Mouse (Mus musculus) liver, embryonic 14.5 days (tissue): ENCODE results near the gene Gm21976.

Experiments
- CTCF ChIP-seq: IDR thresholded peaks from 2 replicates; pipeline ENCODE4 v1.5.1; 2016; ENCODE audit warnings: antibody characterized with exemption, low read depth, control low read depth
- EP300 ChIP-seq: IDR thresholded peaks from 2 replicates; pipeline ENCODE4 v1.6.1; 2016; ENCODE audit warnings: antibody characterized with exemption, low read depth

GRCm38 (mm10) chr13:98244571-98245350 lies 34.9 kb upstream of the Gm21976 start:
- TF ChIP-seq CTCF (no peak), EP300 (no peak)
